Mouse (Mus musculus): ENCODE results near the gene Pcdh19. TPM values are rescaled to one million over a fixed set of nuclear protein-coding genes. Genes with fewer than 3 reads are reported as not detected.

The Pcdh19 gene
- total and polyA plus RNA-seq, 3 experiments: not detected

DNA sequence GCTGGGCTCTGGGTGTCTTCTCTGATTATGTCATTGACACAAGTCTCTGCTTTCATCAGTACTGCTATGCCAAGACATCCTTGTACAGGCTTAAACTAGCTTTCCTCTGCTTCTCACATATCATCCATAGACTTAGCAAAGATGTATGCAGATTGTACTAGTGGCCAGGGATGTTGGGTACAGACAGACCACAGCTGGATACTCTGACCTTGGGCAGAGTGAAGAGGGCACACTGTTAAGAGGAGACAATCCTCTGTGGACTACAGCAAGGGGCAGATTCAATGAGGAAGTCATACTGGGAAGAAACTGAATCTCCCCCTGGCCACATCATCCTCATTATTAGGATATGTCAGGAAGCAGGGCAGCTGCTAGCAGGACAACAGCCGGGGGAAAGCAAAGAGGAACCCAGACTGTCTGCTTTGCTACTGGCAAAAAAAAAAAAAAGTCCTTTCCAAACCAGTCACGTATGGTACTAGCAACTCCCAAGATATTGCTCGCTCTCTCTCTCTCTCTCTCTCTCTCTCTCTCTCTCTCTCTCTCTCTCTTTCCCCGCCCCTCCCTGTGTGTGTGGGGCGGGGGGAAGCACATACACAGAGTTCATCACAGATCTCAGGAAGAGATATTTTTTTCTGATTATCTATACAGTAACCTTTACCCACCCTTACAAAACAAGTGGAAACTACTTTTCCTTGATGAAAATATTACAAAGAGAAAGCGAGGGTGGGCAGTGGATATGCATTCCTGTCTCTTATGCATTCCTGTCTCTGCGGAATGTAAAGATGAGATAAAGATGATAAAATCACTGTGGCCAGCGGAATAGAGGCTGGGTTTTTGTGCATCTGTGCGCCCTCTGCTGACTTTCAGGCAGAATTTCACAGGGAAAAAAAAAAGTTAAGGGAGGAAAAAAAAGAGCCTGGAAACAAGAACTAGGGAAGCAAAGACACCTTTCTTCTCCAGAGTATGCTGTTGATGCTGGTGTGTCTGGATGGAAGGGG is 31.2 kb downstream of the Pcdh19 start:
- TF ChIP-seq CTCF (conservative IDR thresholded peaks at IDR 0.05 in 1 of 2, IDR thresholded peaks at IDR 0.05 in 1 of 2; ENCODE audit: low read depth in 2 of 2, low read length in 2 of 2): peak in 1 of 2 experiments; percentile 51; a peak in 2 of 4 replicates
- peak; percentile 84 for TF ChIP-seq ZNF384 (IDR thresholded peaks at IDR 0.05; ENCODE audit: low read depth, low read length)
- TF ChIP-seq SMC3 (IDR thresholded peaks at IDR 0.05; ENCODE audit: low read depth, low read length): peak; percentile 46
- no peak for TF ChIP-seq ELF1 (IDR thresholded peaks at IDR 0.05; ENCODE audit: low read depth, low read length)
- TF ChIP-seq RAD21 (IDR thresholded peaks at IDR 0.05; ENCODE audit: low read depth, low read length): peak; percentile 45
- dilution Hi-C loops (cut with MboI; ENCODE audit: extremely low pct_ligation_motif_present, extremely low pct_unique_long_range_greater_than_20kb, low sequenced_read_pairs): no loop called here
- Histone ChIP-seq H3K79me2 (replicated peaks; ENCODE audit: control insufficient read depth, extremely low read depth, insufficient read depth, poor library complexity, severe bottlenecking) (no peaks in the 10 kb centered on the region), H3K27me3 (replicated peaks) (no peaks in the 10 kb centered on the region), H3K27ac (ENCODE audit: insufficient read depth, low read depth) (no peak overlapping the region), H3K9ac (ENCODE audit: insufficient read depth, low read depth) (no peak overlapping the region), H3K4me3 (replicated peaks in 1 of 3; ENCODE audit: low read depth in 2 of 3, low read length in 2 of 3, poor library complexity in 1 of 3) (no peak overlapping the region), H3K9me3 (replicated peaks; ENCODE audit: low read length) (no peaks in the 10 kb centered on the region), H3K4me2 (ENCODE audit: insufficient read depth, low read depth, poor library complexity, severe bottlenecking) (no peak overlapping the region), H3K4me1 (ENCODE audit: control insufficient read depth in 1 of 2, insufficient read depth in 2 of 2) (no peaks in the 10 kb centered on the region), H3K36me3 (replicated peaks in 1 of 2; ENCODE audit: control insufficient read depth in 1 of 2, insufficient read depth in 1 of 2, low read length in 1 of 2) (no peaks in the 10 kb centered on the region)
- peak; percentile 2 for DNase-seq (ENCODE audit: extremely low read depth)
- in situ Hi-C loops (cut with MboI; ENCODE audit: low pct_ligation_motif_present, low pct_unique_long_range_greater_than_20kb, low sequenced_read_pairs): no loop called here

GRCm38 (mm10) chrX:133655876-133656538 is 32.8 kb downstream of the Pcdh19 start:
- Histone ChIP-seq H3K27me3 (replicated peaks) (no peaks in the 10 kb centered on the region), H3K9ac (ENCODE audit: insufficient read depth, low read depth) (no peak overlapping the region), H3K4me3 (replicated peaks in 1 of 3; ENCODE audit: low read depth in 2 of 3, low read length in 2 of 3, poor library complexity in 1 of 3) (no peak overlapping the region), H3K36me3 (replicated peaks in 1 of 2; ENCODE audit: control insufficient read depth in 1 of 2, insufficient read depth in 1 of 2, low read length in 1 of 2) (no peaks in the 10 kb centered on the region), H3K27ac (ENCODE audit: insufficient read depth, low read depth) (no peak overlapping the region), H3K9me3 (replicated peaks; ENCODE audit: low read length) (no peaks in the 10 kb centered on the region), H3K79me2 (replicated peaks; ENCODE audit: control insufficient read depth, extremely low read depth, insufficient read depth, poor library complexity, severe bottlenecking) (no peaks in the 10 kb centered on the region), H3K4me2 (ENCODE audit: insufficient read depth, low read depth, poor library complexity, severe bottlenecking) (no peak overlapping the region), H3K4me1 (ENCODE audit: control insufficient read depth in 1 of 2, insufficient read depth in 2 of 2) (no peaks in the 10 kb centered on the region)
- DNase-seq (ENCODE audit: extremely low read depth): no peak
- in situ Hi-C loops (cut with MboI; ENCODE audit: low pct_ligation_motif_present, low pct_unique_long_range_greater_than_20kb, low sequenced_read_pairs): no loop called here
- no peak for TF ChIP-seq NRF1 (IDR thresholded peaks at IDR 0.05; ENCODE audit: low read depth, low read length)
- TF ChIP-seq BHLHE40 (IDR thresholded peaks at IDR 0.05; ENCODE audit: low read depth, low read length): no peak
- no peak for TF ChIP-seq RCOR1 (conservative IDR thresholded peaks at IDR 0.05; ENCODE audit: low read depth, low read length)
- no peak for TF ChIP-seq PAX5 (IDR thresholded peaks at IDR 0.05; ENCODE audit: low read length)
- TF ChIP-seq RAD21 (IDR thresholded peaks at IDR 0.05; ENCODE audit: low read depth, low read length): no peak
- no peak for TF ChIP-seq USF2 (conservative IDR thresholded peaks at IDR 0.05; ENCODE audit: low read depth, low read length)
- no peak for TF ChIP-seq ZNF384 (IDR thresholded peaks at IDR 0.05; ENCODE audit: low read depth, low read length)
- TF ChIP-seq ETS1 (conservative IDR thresholded peaks at IDR 0.05; ENCODE audit: low read depth, low read length): no peak
- dilution Hi-C loops (cut with MboI; ENCODE audit: extremely low pct_ligation_motif_present, extremely low pct_unique_long_range_greater_than_20kb, low sequenced_read_pairs): no loop called here

All from CH12.LX (cell line).